Mouse (Mus musculus): Measurements from ENCODE around the gene Myd88. TPM values are rescaled to one million over a fixed set of nuclear protein-coding genes. Genes with fewer than 3 reads are reported as not detected.
"Not testable (repeated sequence)": the region's sequence is repeated elsewhere in the genome, so short reads cannot be mapped to it uniquely, and the experiment has no call there.

Gene Myd88
- total RNA-seq (2021): 1 to 10 TPM; 4.1 to 5.0 TPM
- long read RNA-seq, experiment 1, transcript Myd88-201 (6 exons, 1,960 nt): major isoform, 6 of 10 reads
- long read RNA-seq, experiment 1, partial matches to known transcripts: 0 of 10 reads
- long read RNA-seq, experiment 1, other reads (novel, unspliced or antisense): 4 of 10 reads
- long read RNA-seq, experiment 2, partial matches to known transcripts: 0 of 9 reads
- long read RNA-seq, experiment 2, other reads (novel, unspliced or antisense): 6 of 9 reads

- DNase-seq: peak; percentile 90 to 95
- intact Hi-C loops (cut with DNase I): no loop called here
Measured at GRCm38 (mm10) chr9:119340909-119341816, at the start of gene Myd88. Myd88 (minus strand) TSS chr9:119341411.

DNA sequence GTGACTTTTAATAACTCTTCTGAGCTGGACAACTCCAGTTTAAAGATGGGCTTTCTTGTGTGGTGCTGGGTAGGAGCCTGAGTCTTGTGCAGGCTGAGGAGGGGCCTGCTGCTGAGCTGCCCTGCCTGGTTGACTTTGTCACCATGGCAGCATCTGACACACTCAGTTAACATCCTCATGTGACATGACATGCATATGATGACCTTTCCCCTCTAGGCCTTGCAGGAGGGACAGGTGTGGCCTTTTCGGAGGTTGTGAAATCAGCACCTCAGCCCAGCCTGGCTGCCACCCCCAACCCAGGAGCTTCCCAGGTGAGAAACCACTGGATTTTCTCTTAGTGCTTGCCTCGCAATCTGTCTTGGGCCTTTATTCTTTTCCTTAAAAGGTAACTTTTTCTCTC is 49.0 kb upstream of the Myd88 start:
- intact Hi-C loops (cut with DNase I): no loop called here

DNA sequence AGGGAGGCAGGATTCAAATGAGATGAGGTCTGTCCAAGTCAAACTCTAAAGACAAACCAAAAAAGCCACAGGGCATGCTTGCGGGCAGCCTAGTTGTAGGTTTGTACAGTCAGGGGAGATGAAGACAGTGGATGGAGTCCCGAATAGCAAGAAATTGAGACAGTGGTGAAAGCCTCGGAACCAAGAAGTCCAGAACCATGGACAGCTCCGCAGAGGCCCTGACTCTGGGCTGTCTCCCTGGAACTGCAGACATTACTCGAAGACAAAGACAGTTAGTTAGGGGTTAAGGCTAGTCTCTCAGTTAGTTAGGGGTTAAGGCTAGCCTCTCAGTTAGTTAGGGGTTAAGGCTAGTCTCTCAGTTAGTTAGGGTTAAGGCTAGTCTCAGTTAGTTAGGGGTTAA is 47.7 kb upstream of the Myd88 start:
- intact Hi-C loops (cut with DNase I): no loop called here
- no peak for DNase-seq

More for the DNA sequence above, 49.0 kb upstream of the Myd88 start:
- no peak for DNase-seq

GRCm38 (mm10) chr9:119382603-119383002 is 41.4 kb upstream of the Myd88 start:
- intact Hi-C loops (cut with DNase I): no loop called here
- no peak for DNase-seq

- intact Hi-C loops (cut with DNase I): no loop called here
- no peak for DNase-seq
Measured at GRCm38 (mm10) chr9:119378231-119378630, 37.0 kb upstream of the Myd88 start.

DNA sequence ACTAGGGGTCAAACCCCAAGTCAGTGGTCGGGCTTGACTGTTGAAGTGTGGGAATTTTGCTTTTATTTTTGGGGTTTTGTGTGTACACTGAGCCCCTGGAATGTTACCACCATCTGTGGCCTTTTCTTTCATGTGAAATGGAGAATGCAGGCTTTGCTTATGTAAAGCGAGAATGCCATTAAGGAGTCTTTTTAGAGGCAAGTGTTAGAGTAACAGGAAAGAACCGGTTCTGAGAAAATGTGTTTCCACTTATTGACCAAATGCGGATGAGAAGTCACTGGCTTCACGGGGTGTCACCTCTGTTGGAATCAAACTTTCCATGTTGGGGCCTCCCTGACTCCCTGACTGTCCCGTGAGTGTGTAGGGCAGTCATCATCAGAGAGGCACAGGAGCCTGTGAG is 34.3 kb upstream of the Myd88 start:
- intact Hi-C loops (cut with DNase I): no loop called here
- DNase-seq: no peak

DNA sequence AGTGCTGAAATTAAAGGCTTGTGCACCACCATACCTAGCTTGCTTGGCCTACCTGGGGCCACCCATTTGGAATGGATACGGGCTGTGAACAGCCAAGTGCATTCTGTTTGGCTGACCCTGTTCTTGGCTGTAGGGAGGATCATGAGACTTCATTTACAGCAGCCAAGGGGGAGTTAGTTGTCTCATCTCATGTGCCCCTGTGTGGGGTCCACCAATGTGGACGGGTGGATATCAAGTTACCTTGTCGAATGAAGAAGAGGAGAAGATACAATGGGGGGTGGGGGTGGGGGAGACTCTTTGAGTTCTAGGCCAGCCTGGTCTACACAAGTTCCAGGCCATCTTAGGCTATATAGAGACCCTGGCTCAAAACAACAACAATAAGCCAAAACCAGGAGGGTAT is 33.8 kb upstream of the Myd88 start:
- DNase-seq: no peak
- intact Hi-C loops (cut with DNase I): no loop called here

DNA sequence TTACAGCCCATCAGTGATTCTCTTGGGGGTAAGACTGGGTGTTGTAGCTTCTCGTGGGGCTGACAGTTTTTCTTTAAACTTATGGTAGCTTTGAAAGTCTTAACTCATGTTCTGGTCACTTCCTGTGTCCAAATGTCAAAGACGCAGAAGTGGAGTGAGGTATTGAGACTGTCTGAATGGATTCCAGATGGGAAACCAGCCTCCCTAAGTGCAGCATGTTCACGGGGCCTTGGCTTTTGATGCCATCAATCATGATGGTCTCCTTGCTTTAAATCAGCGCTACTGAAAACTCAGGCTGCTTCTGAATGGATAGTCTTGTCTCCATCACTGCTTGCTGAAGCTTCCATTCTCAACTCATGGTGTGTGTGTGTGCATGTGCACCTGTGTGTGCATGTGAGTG is 30.0 kb upstream of the Myd88 start:
- DNase-seq: no peak
- intact Hi-C loops (cut with DNase I): no loop called here

- intact Hi-C loops (cut with DNase I); DNase-seq: not testable (repeated sequence)
Measured at GRCm38 (mm10) chr9:119370770-119371169, 29.6 kb upstream of the Myd88 start.

DNA sequence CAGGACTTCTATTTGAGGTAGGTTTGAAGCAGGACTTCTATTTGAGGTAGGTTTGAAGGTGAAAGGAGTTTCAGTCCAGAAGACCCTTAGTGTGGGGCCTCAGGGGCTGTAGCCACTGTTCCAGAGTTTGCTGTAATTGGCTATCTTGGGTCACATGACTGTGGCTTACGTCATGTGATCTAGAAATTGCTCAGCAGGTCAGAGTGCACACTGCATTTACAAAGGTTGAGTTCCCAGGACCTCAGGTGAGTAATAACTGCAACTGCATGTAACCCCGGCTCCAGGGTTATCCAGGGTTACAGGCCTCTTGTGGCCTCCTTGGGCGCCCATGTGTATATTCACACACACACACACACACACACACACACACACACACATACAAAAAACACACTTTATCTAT is 27.2 kb upstream of the Myd88 start:
- intact Hi-C loops (cut with DNase I): no loop called here
- no peak for DNase-seq

- DNase-seq: no peak
- intact Hi-C loops (cut with DNase I): no loop called here
Measured at GRCm38 (mm10) chr9:119365284-119365683, 24.1 kb upstream of the Myd88 start, which contains the start of gene Slc22a14. Slc22a14 (minus strand) TSS chr9:119365553.

GRCm38 (mm10) chr9:119363229-119363628 is 22.0 kb upstream of the Myd88 start:
- no peak for DNase-seq
- intact Hi-C loops (cut with DNase I): no loop called here

DNA sequence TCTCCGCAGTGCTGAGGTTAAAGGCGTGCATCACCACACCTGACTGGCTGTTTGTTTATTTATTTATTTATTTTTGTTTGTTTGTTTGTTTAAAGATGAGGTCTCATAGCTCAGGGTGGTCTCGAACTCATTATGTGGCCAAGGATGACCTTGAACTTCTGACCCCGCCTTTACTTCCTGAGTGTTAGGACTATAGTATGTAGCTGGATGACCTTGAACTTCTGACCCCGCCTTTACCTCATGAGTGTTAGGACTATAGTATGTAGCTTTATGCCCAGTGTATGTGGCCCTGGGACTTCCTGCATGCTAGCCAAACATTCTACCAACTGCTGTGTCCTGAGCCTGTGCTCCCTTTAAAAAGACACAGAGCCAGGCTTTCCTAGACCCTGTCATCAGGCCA is 20.2 kb upstream of the Myd88 start:
- intact Hi-C loops (cut with DNase I): no loop called here
- DNase-seq: no peak

- intact Hi-C loops (cut with DNase I): loop anchor here (2.0 kb wide), 1 partner anchor 43 kb away; no protein-coding TSS in a partner anchor
- DNase-seq: no peak
Measured at GRCm38 (mm10) chr9:119358058-119358429, 16.8 kb upstream of the Myd88 start.

- DNase-seq: peak; percentile 84 to 88
- intact Hi-C loops (cut with DNase I): loop anchor here (2.0 kb wide), 2 partner anchors 43 to 73 kb away; no protein-coding TSS in a partner anchor
Measured at GRCm38 (mm10) chr9:119357331-119358057, 16.3 kb upstream of the Myd88 start, which contains the start of gene Xylb. Xylb (plus strand) TSS chr9:119357381.

GRCm38 (mm10) chr9:119355943-119356342 is 14.7 kb upstream of the Myd88 start:
- intact Hi-C loops (cut with DNase I): loop anchor here (2.0 kb wide), 1 partner anchor 75 kb away; no protein-coding TSS in a partner anchor

GRCm38 (mm10) chr9:119353926-119354325 is 12.7 kb upstream of the Myd88 start:
- DNase-seq: no peak
- intact Hi-C loops (cut with DNase I): loop anchor here (5.0 kb wide), 1 partner anchor 107 kb away; no protein-coding TSS in a partner anchor

More at GRCm38 (mm10) chr9:119355943-119356342, 14.7 kb upstream of the Myd88 start:
- DNase-seq: no peak

GRCm38 (mm10) chr9:119352060-119352459 is 10.8 kb upstream of the Myd88 start:
- intact Hi-C loops (cut with DNase I): loop anchor here (1.0 to 5.0 kb wide), 2 partner anchors 105 to 196 kb away; no protein-coding TSS in a partner anchor

GRCm38 (mm10) chr9:119350947-119351705 is 9.9 kb upstream of the Myd88 start:
- DNase-seq: no peak
- intact Hi-C loops (cut with DNase I): loop anchor here (5.0 kb wide), 1 partner anchor 104 kb away; no protein-coding TSS in a partner anchor

More at GRCm38 (mm10) chr9:119352060-119352459, 10.8 kb upstream of the Myd88 start:
- peak; percentile 72 to 74 for DNase-seq

- no peak for DNase-seq
- intact Hi-C loops (cut with DNase I): loop anchor here (5.0 kb wide), 1 partner anchor 103 kb away; no protein-coding TSS in a partner anchor
Measured at GRCm38 (mm10) chr9:119350531-119350930, 9.3 kb upstream of the Myd88 start.
